Mouse (Mus musculus): ENCODE data around the gene Rfk. TPM values are rescaled to one million over a fixed set of nuclear protein-coding genes. Genes with fewer than 3 reads are reported as not detected.

The Rfk gene
- polyA plus RNA-seq, 1 experiment from 2014 or later, result 74.3 TPM

Other genes starting within 250 kb of the Rfk start
- 8.0 and 9.9 TPM in 2 replicates for gene Gcnt1, start 21.2 kb upstream of the Rfk start, polyA plus RNA-seq (2014; fragmentation: Nextera tagmentation; extraction: Ambion mirVana)